Mouse (Mus musculus): ENCODE measurements around the gene Fdxr. TPM values are rescaled to one million over a fixed set of nuclear protein-coding genes. Genes with fewer than 3 reads are reported as not detected.

The Fdxr gene
- polyA plus RNA-seq, 1 experiment from 2014 or later: 17.8 TPM

DNA sequence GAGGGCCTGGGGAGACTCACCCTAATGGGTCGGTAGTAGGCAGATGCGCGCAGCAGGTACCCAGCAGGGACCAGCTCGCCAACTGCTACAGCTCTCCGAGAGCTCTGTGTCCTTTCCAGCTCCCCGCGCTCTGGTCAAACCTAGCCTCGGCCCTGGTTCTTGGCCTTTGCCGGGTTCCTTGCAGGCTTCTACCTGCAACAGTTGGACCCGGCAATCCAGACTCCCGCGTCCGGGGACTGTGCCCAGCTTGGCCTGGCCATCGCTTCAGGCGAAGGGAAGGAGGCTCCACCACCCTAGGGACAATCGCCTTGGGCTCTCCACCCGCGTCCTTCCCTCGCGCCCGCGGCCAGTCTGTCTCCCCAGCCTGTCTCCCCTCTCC lies 10.5 kb downstream of the Fdxr start:
- H3K9ac ChIP-seq: no peak overlapping the region
- peaks cover 19% of the 10 kb centered on the region for H3K36me3 ChIP-seq

DNA sequence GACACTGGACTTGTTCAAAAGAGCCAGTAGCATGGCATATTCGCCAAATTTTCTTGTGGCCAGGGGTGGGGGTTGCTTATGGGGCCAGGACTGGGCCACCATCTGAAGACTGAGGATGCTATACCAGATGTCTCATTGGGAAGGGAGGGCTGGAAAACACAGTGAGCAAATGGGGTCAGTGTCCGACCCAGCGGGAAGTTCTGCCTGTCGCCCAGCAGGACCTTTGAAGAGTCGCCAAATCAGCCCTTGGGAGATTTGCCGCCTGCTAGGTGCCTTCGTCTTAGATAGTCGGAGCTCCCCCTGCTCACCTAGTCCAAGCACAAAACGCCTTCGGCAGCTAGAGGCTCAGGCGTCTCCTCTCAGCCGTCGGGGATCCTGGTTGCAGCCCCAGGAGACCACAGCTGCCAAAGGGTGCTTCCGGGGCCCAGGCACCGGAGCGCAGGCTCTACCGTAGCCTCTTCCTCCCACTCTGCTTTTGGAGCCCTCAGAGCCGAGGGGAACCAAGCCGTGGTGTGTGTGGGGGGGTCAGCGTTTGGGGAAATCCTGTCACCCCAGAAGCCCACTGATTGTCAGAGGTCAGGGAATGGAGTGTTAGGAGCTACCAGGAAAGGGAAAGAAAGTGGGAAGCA lies 11.0 kb downstream of the Fdxr start:
- Histone ChIP-seq H3K9me3 (replicated peaks) (no peaks in the 10 kb centered on the region), H3K27ac (no peak overlapping the region), H3K4me1 (peaks cover 15% of the 10 kb centered on the region; the same call in 1 of the 2 replicates), H3K36me3 (peaks cover 19% of the 10 kb centered on the region), H3K4me3 (no peak overlapping the region), H3K27me3 (replicated peaks) (peaks cover 88% of the 10 kb centered on the region), H3K4me2 (peak overlapping the region; percentile 62; the same call in 1 of the 2 replicates), H3K9ac (no peak overlapping the region)
- ATAC-seq: no peak
- WGBS (ENCODE audit: insufficient replicate concordance): 5% methylated on average over 20 of the region's 20 CpGs

More for the DNA sequence above, 10.5 kb downstream of the Fdxr start:
- H3K27ac ChIP-seq: no peak overlapping the region
- no peak for ATAC-seq
- peaks cover 83% of the 10 kb centered on the region for H3K27me3 ChIP-seq (replicated peaks)
- H3K4me2 ChIP-seq: peak overlapping the region; percentile 62
- peaks cover 15% of the 10 kb centered on the region; the same call in 1 of the 2 replicates for H3K4me1 ChIP-seq
- no peaks in the 10 kb centered on the region for H3K9me3 ChIP-seq (replicated peaks)
- WGBS (ENCODE audit: insufficient replicate concordance): 6% methylated on average over 22 of the region's 22 CpGs
- H3K4me3 ChIP-seq: peak overlapping the region; percentile 43

- no peak for ATAC-seq
- Histone ChIP-seq H3K4me3 (no peak overlapping the region; the same call in 1 of the 2 replicates), H3K36me3 (peaks cover 19% of the 10 kb centered on the region), H3K27ac (no peak overlapping the region), H3K4me2 (peak overlapping the region; percentile 36), H3K4me1 (peaks cover 15% of the 10 kb centered on the region; the same call in 1 of the 2 replicates), H3K27me3 (replicated peaks) (peaks cover 96% of the 10 kb centered on the region), H3K9me3 (replicated peaks) (no peaks in the 10 kb centered on the region), H3K9ac (no peak overlapping the region)
- 8% methylated on average over 39 of the region's 39 CpGs for WGBS (ENCODE audit: insufficient replicate concordance)
These were observed 11.8 kb downstream of the Fdxr start for GRCm38 (mm10) chr11:115264862-115265668.

- Histone ChIP-seq H3K4me3 (no peak overlapping the region), H3K9me3 (replicated peaks) (no peaks in the 10 kb centered on the region), H3K4me1 (peaks cover 15% of the 10 kb centered on the region; the same call in 1 of the 2 replicates), H3K4me2 (no peak overlapping the region), H3K9ac (no peak overlapping the region), H3K27ac (no peak overlapping the region), H3K36me3 (peaks cover 15% of the 10 kb centered on the region), H3K27me3 (replicated peaks) (peaks cover 100% of the 10 kb centered on the region)
- ATAC-seq: no peak
- WGBS (ENCODE audit: insufficient replicate concordance): 37% methylated on average over 7 of the region's 7 CpGs
These were observed 12.6 kb downstream of the Fdxr start for GRCm38 (mm10) chr11:115264136-115264861.

GRCm38 (mm10) chr11:115262954-115263353 lies 13.9 kb downstream of the Fdxr start:
- Histone ChIP-seq H3K36me3 (peaks cover 2% of the 10 kb centered on the region; the same call in 1 of the 2 replicates), H3K27ac (no peak overlapping the region), H3K27me3 (replicated peaks) (peaks cover 100% of the 10 kb centered on the region), H3K4me1 (peaks cover 18% of the 10 kb centered on the region), H3K9ac (no peak overlapping the region), H3K4me2 (no peak overlapping the region), H3K9me3 (replicated peaks) (no peaks in the 10 kb centered on the region), H3K4me3 (no peak overlapping the region)
- 68% methylated on average over 11 of the region's 11 CpGs for WGBS (ENCODE audit: insufficient replicate concordance)
- ATAC-seq: no peak

DNA sequence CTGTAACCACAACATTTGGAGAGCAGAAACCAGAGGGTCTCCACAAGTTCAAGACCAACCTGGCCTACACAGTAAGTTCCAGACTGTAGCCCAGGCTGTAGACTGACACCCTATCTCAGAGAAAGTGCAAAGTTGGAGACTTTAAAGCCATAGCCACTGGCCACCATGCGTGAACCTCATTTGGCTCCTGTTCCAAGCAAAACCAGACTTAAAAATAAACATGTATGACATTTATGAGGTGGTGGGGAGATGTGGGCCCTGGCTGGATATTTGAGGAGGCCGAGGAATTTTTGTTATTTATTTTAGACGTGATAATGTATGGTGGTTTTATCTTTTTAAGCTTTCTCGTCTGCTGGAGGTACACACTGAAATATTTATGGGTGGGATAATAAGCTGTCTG lies 17.7 kb downstream of the Fdxr start:
- ATAC-seq: no peak
- Histone ChIP-seq H3K4me3 (no peak overlapping the region), H3K9me3 (replicated peaks) (no peaks in the 10 kb centered on the region), H3K27me3 (replicated peaks) (peaks cover 100% of the 10 kb centered on the region), H3K9ac (no peak overlapping the region), H3K27ac (no peak overlapping the region), H3K4me1 (peaks cover 9% of the 10 kb centered on the region), H3K36me3 (no peaks in the 10 kb centered on the region), H3K4me2 (no peak overlapping the region)
- WGBS (ENCODE audit: insufficient replicate concordance): 50% methylated on average over 4 of the region's 4 CpGs

- ATAC-seq: no peak
- WGBS (ENCODE audit: insufficient replicate concordance): 14% methylated on average over 56 of the region's 59 CpGs
- Histone ChIP-seq H3K4me1 (peaks cover 9% of the 10 kb centered on the region), H3K36me3 (no peaks in the 10 kb centered on the region), H3K27ac (no peak overlapping the region), H3K9ac (no peak overlapping the region), H3K4me2 (peak overlapping the region; percentile 48), H3K27me3 (replicated peaks) (peaks cover 100% of the 10 kb centered on the region), H3K9me3 (replicated peaks) (no peaks in the 10 kb centered on the region), H3K4me3 (peak overlapping the region; percentile 7; the same call in 1 of the 2 replicates)
These were observed 18.9 kb downstream of the Fdxr start for GRCm38 (mm10) chr11:115257775-115258510.

DNA sequence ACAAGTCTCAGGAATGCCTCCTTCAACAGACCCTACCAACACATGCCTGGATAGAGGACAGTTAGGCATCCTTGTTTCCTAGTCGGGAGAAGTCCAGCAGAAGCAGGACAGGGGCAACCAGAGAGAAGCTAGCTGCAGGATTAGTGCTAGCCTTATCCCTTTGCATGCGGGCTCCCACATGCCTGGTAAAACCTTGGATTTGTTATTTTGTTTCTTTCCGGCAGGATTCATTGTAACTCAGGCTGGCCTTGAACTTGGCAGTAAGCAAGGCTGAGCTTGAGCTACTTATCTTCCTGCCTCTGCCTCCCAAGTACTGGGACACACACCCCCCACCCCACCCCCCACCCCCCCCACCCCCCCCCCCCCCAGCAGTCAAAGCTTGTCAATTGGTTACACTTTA lies 25.6 kb downstream of the Fdxr start:
- whole genome bisulfite sequencing (ENCODE audit: insufficient replicate concordance): 48% methylated on average over 3 of the region's 3 CpGs
- peaks cover 23% of the 10 kb centered on the region for H3K4me1 ChIP-seq
- H3K9ac ChIP-seq: no peak overlapping the region
- no peak for ATAC-seq
- H3K4me2 ChIP-seq: no peak overlapping the region
- H3K9me3 ChIP-seq (replicated peaks): no peaks in the 10 kb centered on the region
- no peak overlapping the region for H3K4me3 ChIP-seq
- no peaks in the 10 kb centered on the region for H3K36me3 ChIP-seq
- no peak overlapping the region for H3K27ac ChIP-seq
- peaks cover 100% of the 10 kb centered on the region for H3K27me3 ChIP-seq (replicated peaks)

- Histone ChIP-seq H3K27me3 (replicated peaks) (peaks cover 94% of the 10 kb centered on the region), H3K4me2 (peak overlapping the region; percentile 63), H3K9ac (no peak overlapping the region), H3K27ac (no peak overlapping the region), H3K36me3 (no peaks in the 10 kb centered on the region), H3K9me3 (replicated peaks) (no peaks in the 10 kb centered on the region), H3K4me3 (peak overlapping the region; percentile 34), H3K4me1 (peaks cover 23% of the 10 kb centered on the region)
- ATAC-seq: no peak
- WGBS (ENCODE audit: insufficient replicate concordance): 6% methylated on average over 36 of the region's 36 CpGs
These were observed 26.3 kb downstream of the Fdxr start for GRCm38 (mm10) chr11:115250405-115251090.

- 4% methylated on average over 63 of the region's 63 CpGs for WGBS (ENCODE audit: insufficient replicate concordance)
- Histone ChIP-seq H3K4me1 (peaks cover 28% of the 10 kb centered on the region), H3K36me3 (peaks cover 6% of the 10 kb centered on the region), H3K4me2 (peak overlapping the region; percentile 63), H3K9ac (no peak overlapping the region), H3K9me3 (replicated peaks) (no peaks in the 10 kb centered on the region), H3K27ac (no peak overlapping the region), H3K27me3 (replicated peaks) (peaks cover 87% of the 10 kb centered on the region), H3K4me3 (peak overlapping the region; percentile 34)
- ATAC-seq: no peak
These were observed 27.0 kb downstream of the Fdxr start for GRCm38 (mm10) chr11:115249721-115250404.
